Mouse (Mus musculus) liver, embryonic 12.5 days (tissue): ENCODE measurements at regions not wholly inside any gene's neighbourhood (a gene's known extent, or its start where the extent isn't known, plus 50 kb on each side); places are given as distances from the start of the nearest gene placed in this dataset.

Experiments
- ATAC-seq: fragments of 200-750 bp; cut with Nextera tagmentation; 2 replicates; pipeline ENCODE4 v1.8.0; 2017; ENCODE audit warnings: moderate number of reproducible peaks, mild to moderate bottlenecking, moderate library complexity
- H3K27ac ChIP-seq: fragments of 300-500 bp; sonication (generic); 2 replicates; pipeline ENCODE4 v1.5.1; 2016; ENCODE audit warnings: mild to moderate bottlenecking
- H3K27me3 ChIP-seq: fragments of 300-500 bp; sonication (generic); replicated peaks from 2 replicates; pipeline ENCODE4 v1.6.1; 2016; ENCODE audit warnings: mild to moderate bottlenecking, moderate library complexity
- H3K36me3 ChIP-seq: fragments of 300-500 bp; sonication (generic); 2 replicates; pipeline ENCODE4 v1.6.1; 2016; ENCODE audit warnings: mild to moderate bottlenecking, moderate library complexity
- H3K4me1 ChIP-seq: fragments of 300-500 bp; sonication (generic); 2 replicates; pipeline ENCODE4 v1.6.1; 2016
- H3K4me2 ChIP-seq: fragments of 300-500 bp; sonication (generic); 2 replicates; pipeline ENCODE4 v1.6.1; 2016; ENCODE audit warnings: mild to moderate bottlenecking, moderate library complexity
- H3K4me3 ChIP-seq: fragments of 300-500 bp; sonication (generic); 2 replicates; pipeline ENCODE4 v1.5.1; 2016; ENCODE audit warnings: mild to moderate bottlenecking, moderate library complexity
- H3K9ac ChIP-seq: fragments of 300-500 bp; sonication (generic); 2 replicates; pipeline ENCODE4 v1.6.1; 2016; ENCODE audit warnings: mild to moderate bottlenecking, moderate library complexity
- H3K9me3 ChIP-seq: fragments of 300-500 bp; sonication (generic); replicated peaks from 2 replicates; pipeline ENCODE4 v1.6.1; 2016; ENCODE audit warnings: mild to moderate bottlenecking, moderate library complexity
- WGBS: fragments of 180-500 bp; shearing (Covaris S2); methylation state at CpG from one replicate; pipeline ENCODE4 v1.1.7; 2016; ENCODE audit not compliant: insufficient replicate concordance; 5-methylcytosine and 5-hydroxymethylcytosine counted together

DNA sequence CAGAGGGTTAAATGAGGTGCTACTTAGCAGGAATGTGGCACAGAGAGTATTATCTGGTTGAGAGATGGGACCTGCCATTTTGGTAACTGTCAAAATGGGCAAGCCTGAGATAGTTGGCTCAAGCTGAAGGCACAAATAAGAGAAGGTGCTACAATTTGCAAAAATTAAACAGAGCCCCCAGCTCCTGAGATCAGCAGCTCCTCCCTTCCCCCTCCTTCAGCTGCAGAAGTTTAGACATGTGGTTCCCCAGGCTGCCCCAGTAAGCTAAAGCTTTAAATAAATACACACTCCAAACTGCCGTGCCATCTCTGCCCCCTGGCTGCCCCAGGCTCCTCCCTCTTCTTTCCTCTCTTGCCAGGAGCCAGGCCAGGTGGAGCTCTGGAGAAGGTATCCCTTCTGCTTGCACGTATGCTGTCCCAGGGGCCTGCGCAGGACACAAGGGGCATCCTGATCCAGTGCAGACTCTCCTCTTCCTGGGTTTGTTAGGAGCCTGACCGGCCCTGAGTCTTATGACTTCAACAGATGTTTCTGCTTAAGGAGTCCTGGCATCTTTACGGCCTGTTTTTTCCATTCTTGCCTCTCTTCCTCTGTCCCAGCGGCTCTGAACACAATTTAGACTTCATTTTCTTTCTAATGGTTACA lies 184.0 kb downstream of the Zfp36l1 start:
- H3K4me3 ChIP-seq = no peak overlapping the region
- 0 out of 2 replicates have a peak, but pooled peaks cover 5% of the 10 kb centered on the region for H3K27me3 ChIP-seq
- H3K4me1 ChIP-seq = 0 out of 2 replicates have a peak, but pooled peaks cover 11% of the 10 kb centered on the region
- ATAC-seq = no peak
- H3K9ac ChIP-seq = no peak overlapping the region
- 0 out of 2 replicates have a peak, but pooled peaks cover 3% of the 10 kb centered on the region for H3K9me3 ChIP-seq
- no peaks in the 10 kb centered on the region for H3K36me3 ChIP-seq
- H3K4me2 ChIP-seq = no peak overlapping the region
- 55% methylated on average over 6 of the region's 6 CpGs for WGBS
- H3K27ac ChIP-seq = no peak overlapping the region; the same call in 1 of the 2 replicates

DNA sequence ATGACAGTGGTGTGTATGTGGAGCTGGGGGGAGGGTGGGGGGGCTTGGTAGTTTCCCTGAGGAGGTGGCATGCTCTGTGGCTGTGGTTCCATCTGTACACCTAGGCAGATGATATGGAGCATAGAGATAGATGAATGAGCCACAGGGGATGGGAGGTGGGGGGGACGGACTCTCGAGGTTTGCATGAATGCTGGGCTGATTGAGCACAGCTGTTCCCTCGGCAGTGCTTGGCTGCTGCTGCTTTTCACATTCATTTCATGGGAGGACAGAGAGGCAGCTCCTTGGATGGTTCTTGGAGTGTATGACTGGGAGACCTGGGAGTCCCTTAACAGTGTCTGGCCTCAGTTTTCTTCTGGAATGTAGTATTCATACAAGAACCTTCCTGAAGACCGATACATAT lies 184.5 kb downstream of the Zfp36l1 start:
- Histone ChIP-seq H3K4me1 (0 out of 2 replicates have a peak, but pooled peaks cover 11% of the 10 kb centered on the region), H3K27me3 (0 out of 2 replicates have a peak, but pooled peaks cover 5% of the 10 kb centered on the region), H3K36me3 (no peaks in the 10 kb centered on the region), H3K27ac (no peak overlapping the region), H3K9me3 (0 out of 2 replicates have a peak, but pooled peaks cover 3% of the 10 kb centered on the region), H3K4me3 (no peak overlapping the region), H3K4me2 (no peak overlapping the region), H3K9ac (no peak overlapping the region)
- ATAC-seq = no peak
- 58% methylated on average over 4 of the region's 4 CpGs for WGBS

DNA sequence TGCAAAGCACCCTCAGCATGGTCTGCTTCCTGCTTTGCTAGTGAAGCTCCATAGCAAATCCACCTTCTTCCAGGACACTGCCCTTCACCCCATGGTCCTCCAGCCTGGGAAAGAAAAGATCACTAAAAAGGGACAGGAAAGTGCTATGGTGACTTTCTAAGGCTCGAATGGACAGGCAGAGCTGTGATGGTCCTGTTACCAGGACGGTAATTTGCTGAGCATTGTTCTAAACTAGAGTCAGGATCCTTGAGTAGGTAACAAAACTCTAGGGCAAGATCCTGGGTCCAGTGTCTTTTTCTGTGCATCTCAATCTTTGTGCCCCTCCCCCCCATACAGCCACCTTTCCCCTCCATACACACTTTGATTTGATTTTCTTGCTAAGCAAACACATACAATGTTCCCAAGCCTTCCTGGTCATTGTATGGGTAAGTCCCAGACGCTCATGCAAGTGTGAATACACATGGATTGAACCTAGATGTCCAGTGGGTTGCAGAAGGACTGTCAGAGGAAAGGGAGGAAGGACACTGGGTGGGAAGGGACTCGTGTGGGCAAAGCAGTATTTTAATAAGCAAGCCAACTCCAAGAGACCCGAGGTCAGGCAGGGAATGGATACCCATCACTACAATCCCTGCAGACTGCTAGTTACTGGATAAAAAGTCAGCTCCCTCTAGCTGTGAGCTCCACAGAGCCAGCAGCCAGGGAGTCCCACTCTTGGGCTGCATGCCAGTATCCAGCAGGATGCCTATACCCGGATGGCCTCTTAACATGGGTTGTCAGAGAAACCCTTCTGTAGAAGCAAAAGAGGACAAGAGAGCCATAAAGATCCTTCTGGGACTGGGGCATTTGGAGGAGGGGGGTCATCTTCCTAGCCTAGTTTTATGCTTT lies 186.9 kb downstream of the Zfp36l1 start:
- H3K9ac ChIP-seq = no peak overlapping the region
- H3K27ac ChIP-seq = peak overlapping the region; percentile 49; the same call in 1 of the 2 replicates
- no peak for ATAC-seq
- WGBS = 45% methylated on average over 6 of the region's 6 CpGs
- H3K4me1 ChIP-seq = 0 out of 2 replicates have a peak, but pooled peaks cover 9% of the 10 kb centered on the region
- no peak overlapping the region for H3K4me3 ChIP-seq
- H3K4me2 ChIP-seq = no peak overlapping the region
- no peaks in the 10 kb centered on the region for H3K9me3 ChIP-seq
- 0 out of 2 replicates have a peak, but pooled peaks cover 5% of the 10 kb centered on the region for H3K27me3 ChIP-seq
- H3K36me3 ChIP-seq = no peaks in the 10 kb centered on the region

DNA sequence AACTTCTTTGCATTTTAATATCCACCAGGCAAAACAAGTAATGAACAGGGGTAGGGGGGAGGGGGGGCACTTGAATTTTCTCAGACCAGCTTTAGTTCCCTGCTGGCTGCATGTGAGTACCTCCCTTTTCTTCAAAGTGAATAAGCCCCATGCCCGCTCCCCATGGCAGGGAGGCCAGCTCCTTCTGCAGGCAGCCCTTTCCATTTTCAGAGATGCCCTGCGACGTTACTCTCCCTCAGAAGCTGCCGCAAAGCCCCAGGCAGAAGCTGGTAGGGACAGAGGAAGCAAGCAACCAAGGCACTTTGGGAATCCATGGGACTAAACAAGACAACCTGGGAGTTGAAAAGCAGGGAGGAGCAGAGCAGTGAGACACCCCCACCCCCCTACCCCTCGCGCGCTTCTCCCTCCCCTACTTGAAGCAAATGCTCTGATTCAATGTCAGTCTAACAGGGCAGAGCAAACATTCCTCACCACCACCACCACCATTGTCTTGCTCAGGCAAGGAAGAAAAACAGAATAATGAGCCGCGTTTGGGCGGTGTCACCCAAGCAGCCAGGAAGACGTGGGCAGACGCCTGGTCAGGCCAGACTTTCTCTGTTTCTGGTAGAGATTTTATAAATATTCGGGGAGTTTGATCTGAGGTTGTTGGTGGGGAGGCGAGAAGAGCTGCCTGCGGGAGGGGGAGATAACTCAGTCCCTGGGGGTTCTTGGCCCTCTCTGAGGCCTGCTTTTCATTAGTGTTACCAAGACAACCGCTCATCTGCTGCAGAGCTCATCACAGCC lies 187.7 kb downstream of the Zfp36l1 start:
- Histone ChIP-seq H3K4me3 (no peak overlapping the region), H3K4me2 (no peak overlapping the region), H3K27me3 (0 out of 2 replicates have a peak, but pooled peaks cover 5% of the 10 kb centered on the region), H3K9me3 (no peaks in the 10 kb centered on the region), H3K4me1 (0 out of 2 replicates have a peak, but pooled peaks cover 9% of the 10 kb centered on the region), H3K36me3 (no peaks in the 10 kb centered on the region), H3K9ac (no peak overlapping the region), H3K27ac (peak overlapping the region; percentile 69)
- ATAC-seq = no peak
- WGBS = 33% methylated on average over 16 of the region's 16 CpGs

DNA sequence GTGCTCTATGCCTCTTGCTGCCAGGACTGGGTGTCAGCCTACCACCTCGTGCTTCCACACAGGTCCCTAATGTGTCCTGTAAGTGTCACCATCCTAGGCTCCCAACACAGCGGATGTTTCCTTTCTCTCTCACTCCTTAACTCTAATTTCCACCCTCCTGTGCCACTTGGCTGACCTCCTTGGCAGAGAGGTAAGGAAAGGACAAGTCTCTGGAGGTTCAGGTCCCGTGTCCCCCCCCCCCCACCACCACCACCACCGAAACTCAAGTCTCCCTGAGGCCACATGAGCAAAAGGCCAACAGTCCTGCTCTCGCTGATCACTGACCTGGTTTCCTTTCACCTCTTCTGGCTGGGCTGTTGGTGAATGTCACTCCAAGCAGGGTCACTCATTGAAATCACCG lies 189.0 kb downstream of the Zfp36l1 start:
- Histone ChIP-seq H3K9me3 (no peaks in the 10 kb centered on the region), H3K36me3 (no peaks in the 10 kb centered on the region), H3K4me2 (no peak overlapping the region), H3K27ac (no peak overlapping the region), H3K4me1 (0 out of 2 replicates have a peak, but pooled peaks cover 9% of the 10 kb centered on the region), H3K9ac (no peak overlapping the region), H3K27me3 (0 out of 2 replicates have a peak, but pooled peaks cover 5% of the 10 kb centered on the region), H3K4me3 (no peak overlapping the region)
- no peak for ATAC-seq
- 66% methylated on average over 6 of the region's 6 CpGs for WGBS

DNA sequence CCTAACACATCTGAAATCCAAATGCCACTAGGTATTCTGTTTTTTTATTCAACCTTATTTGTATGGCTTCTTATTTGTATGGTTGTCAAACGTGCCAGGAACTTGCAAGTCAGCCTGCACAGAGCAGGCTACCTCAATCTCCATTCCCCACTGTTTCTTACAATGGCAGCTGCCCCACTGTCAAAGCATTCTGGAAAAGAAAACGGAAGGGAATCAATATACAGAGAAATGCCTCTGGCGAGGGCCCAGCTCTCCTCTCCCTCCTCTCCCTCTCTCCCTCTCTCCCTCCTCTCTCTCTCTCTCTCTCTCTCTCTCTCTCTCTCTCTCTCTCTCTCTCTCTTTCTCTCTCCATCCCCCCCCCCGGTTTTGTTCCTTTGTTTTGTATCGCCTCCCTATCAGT lies 191.0 kb downstream of the Zfp36l1 start:
- 0 out of 2 replicates have a peak, but pooled peaks cover 9% of the 10 kb centered on the region for H3K4me1 ChIP-seq
- no peaks in the 10 kb centered on the region for H3K9me3 ChIP-seq
- H3K27me3 ChIP-seq = 0 out of 2 replicates have a peak, but pooled peaks cover 5% of the 10 kb centered on the region
- no peak overlapping the region for H3K4me3 ChIP-seq
- H3K27ac ChIP-seq = no peak overlapping the region
- no peaks in the 10 kb centered on the region for H3K36me3 ChIP-seq
- 52% methylated on average over 5 of the region's 5 CpGs for WGBS
- ATAC-seq = no peak
- no peak overlapping the region for H3K9ac ChIP-seq
- no peak overlapping the region for H3K4me2 ChIP-seq

DNA sequence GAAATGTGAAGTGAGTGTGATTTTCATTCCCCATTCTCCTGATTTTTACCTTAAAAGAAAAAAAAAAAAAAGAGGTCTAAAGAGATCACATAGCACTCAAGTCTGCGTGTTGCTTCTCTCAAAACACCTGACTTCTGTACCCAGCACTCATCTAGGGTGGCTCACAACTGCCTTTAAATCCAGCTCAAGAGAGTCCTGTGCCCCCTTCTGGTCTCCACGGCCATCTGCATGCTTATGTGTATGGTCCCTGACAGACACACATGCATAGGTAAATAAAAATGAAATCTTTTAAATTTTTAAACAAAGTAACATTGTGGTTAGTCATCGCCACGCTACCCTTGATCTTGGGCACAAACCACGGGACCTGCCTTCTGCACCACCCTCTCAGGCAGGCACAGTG lies 193.8 kb downstream of the Zfp36l1 start:
- no peaks in the 10 kb centered on the region for H3K36me3 ChIP-seq

DNA sequence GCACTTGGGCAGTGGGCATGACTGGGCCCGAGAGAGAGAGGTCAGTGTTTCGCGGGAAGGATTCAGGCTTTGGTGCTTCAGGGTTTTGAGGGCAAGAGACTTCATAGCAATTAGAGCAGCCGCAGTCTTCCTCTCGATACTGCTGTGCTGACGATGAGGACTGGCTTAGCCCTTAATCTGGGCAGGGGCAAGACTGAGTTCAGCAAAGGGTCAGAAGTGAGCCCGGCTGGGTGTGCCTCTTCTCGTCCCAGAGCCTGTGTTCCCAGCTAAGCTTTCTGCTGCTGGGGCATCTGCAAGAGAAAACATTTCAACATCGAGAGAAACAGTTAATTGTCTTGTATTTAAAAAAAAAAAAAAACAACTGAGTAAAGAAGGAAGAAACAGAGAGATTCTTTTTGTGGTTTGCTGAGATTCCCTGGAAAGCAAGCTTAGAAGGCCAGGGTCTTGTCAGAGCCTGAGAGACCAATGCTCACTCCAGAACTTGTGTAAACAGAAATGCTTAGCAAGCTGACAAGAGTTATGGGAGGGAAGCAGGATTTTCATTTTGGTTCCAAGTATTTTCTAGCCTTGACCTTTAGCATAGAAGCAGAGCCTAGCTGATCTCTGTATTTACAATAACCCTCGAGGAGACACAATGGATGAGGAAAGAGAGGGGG lies 195.1 kb downstream of the Zfp36l1 start:
- H3K27me3 ChIP-seq = no peaks in the 10 kb centered on the region
- H3K4me2 ChIP-seq = no peak overlapping the region
- 56% methylated on average over 10 of the region's 10 CpGs for WGBS
- peaks cover 7% of the 10 kb centered on the region; the same call in 1 of the 2 replicates for H3K9me3 ChIP-seq
- no peak overlapping the region for H3K4me3 ChIP-seq
- H3K9ac ChIP-seq = no peak overlapping the region
- ATAC-seq = no peak
- H3K4me1 ChIP-seq = no peaks in the 10 kb centered on the region
- H3K36me3 ChIP-seq = no peaks in the 10 kb centered on the region
- peak overlapping the region; percentile 31 for H3K27ac ChIP-seq

More for the DNA sequence above, 193.8 kb downstream of the Zfp36l1 start:
- 65% methylated on average over 5 of the region's 5 CpGs for WGBS
- Histone ChIP-seq H3K27me3 (no peaks in the 10 kb centered on the region), H3K27ac (no peak overlapping the region), H3K9me3 (peaks cover 7% of the 10 kb centered on the region; the same call in 1 of the 2 replicates), H3K4me1 (no peaks in the 10 kb centered on the region), H3K9ac (no peak overlapping the region), H3K4me3 (no peak overlapping the region), H3K4me2 (no peak overlapping the region)
- no peak for ATAC-seq

DNA sequence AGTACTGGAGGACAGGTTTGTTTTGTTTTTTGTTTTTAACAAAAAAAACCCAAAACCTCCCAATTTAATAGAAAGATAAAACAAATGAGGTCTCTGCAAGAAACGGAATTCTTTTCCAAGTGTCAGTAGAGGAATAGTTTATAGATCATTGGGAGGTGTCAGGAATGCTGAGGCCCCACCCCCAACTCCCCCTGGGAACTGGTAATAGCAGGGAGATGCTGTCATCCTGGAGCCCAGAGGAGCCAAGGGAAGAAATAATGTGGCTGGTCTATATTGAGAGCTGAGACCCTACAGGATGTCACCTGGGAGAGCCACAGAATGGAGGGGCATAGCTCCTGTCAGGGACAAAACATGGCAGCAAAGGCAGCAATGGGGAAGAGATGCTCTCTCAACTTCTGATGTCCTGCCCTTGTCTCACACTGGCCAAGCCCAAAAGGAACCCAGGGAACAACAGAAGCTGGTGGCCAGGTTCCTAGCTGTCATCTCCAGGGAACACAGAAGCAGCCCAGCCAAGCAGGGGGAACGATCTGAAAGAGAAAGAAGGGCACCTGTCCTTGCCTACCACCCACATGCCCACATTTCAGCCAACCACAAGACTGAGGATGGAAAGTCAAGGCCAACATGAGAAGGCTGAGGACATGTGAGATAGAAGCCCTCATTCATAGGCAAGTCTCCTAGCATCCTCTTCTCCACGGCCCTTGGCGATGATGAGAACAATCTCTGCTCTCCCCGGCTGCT lies 195.7 kb downstream of the Zfp36l1 start:
- WGBS = 75% methylated on average over 5 of the region's 5 CpGs
- Histone ChIP-seq H3K36me3 (no peaks in the 10 kb centered on the region), H3K4me2 (no peak overlapping the region), H3K4me1 (no peaks in the 10 kb centered on the region), H3K9ac (no peak overlapping the region), H3K9me3 (peaks cover 7% of the 10 kb centered on the region; the same call in 1 of the 2 replicates), H3K4me3 (no peak overlapping the region), H3K27ac (peak overlapping the region; percentile 31), H3K27me3 (no peaks in the 10 kb centered on the region)
- ATAC-seq = no peak

DNA sequence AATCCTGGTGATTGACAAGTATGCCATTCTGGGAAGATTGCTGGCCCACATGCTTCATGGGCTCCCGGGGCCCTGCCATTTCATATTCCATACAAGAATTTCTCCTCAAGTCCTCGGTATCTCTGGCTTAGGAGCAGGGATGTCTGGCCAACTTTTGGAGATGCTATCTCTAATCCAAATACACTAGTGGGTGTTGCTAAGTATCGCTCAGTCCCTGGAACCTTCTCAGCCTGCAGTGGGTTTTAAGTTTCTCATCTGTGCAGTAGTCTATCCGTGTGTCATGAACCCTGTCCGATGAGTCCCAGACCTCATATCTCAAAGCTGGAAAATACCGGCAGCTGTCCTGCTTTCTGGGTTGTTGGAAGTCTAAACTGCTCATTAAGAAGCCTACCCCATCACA lies 198.9 kb downstream of the Zfp36l1 start:
- no peak overlapping the region for H3K4me2 ChIP-seq
- WGBS = 70% methylated on average over 6 of the region's 6 CpGs
- no peak overlapping the region for H3K9ac ChIP-seq
- no peaks in the 10 kb centered on the region; the same call in 1 of the 2 replicates for H3K4me1 ChIP-seq
- no peak overlapping the region for H3K27ac ChIP-seq
- H3K36me3 ChIP-seq = no peaks in the 10 kb centered on the region
- no peak for ATAC-seq
- H3K4me3 ChIP-seq = no peak overlapping the region
- H3K9me3 ChIP-seq = peaks cover 7% of the 10 kb centered on the region; the same call in 1 of the 2 replicates
- H3K27me3 ChIP-seq = no peaks in the 10 kb centered on the region
